29 mouse cellular contexts compared by ENCODE assay signal in the genomic region with DNA sequence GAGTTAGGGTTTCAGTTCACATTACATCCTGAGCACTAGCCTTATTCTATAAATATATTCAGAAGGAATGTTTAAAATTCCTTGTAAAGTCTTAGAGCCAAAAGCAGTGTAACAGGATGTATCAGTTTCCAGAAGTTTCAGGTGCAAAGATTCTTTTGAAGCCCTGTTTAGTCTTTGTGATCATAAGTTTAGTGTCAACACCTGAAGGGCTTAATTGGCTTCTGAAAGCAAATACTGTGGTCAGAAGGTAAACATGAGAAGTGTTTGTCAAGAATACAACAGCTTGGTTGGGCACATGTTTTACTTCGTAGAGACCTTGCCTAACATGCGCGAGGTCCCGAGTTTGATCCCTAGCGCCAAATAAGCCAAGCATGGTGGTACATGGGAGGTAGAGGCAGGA. TPM values are rescaled to one million over a fixed set of nuclear protein-coding genes. Genes with fewer than 3 reads are reported as not detected.
A peak's percentile ranks its signal among the peaks of the same experiment; 100 is the strongest.
DNase-seq lines count a peak whose midpoint lies in the region; ATAC-seq and TF ChIP-seq lines count a peak whose summit lies in the region.
"Had no signal": no experiment of that assay in that cellular context is flagged by ENCODE, and none has a peak within 500 bp of the region (broad histone marks: within the 10 kb centered on the region; RNA-seq: fewer than 3 reads in every experiment).

No protein-coding gene starts in this region.

- TF ChIP-seq EP300 in lung, postnatal 0 days (IDR thresholded peaks at IDR 0.05): peak; percentile 86

- H3K27ac ChIP-seq in heart, embryonic 12.5 days (ENCODE audit: poor library complexity, severe bottlenecking): no peak overlapping the region
- no peak overlapping the region for H3K27ac ChIP-seq in liver, embryonic 15.5 days (replicated peaks)
- H3K27ac ChIP-seq in lung, postnatal 0 days (ENCODE audit: low read length): no peak overlapping the region
- H3K27ac ChIP-seq in midbrain, embryonic 11.5 days (ENCODE audit: low read depth, low read length): no peak overlapping the region
- H3K27ac ChIP-seq in midbrain, embryonic 14.5 days (replicated peaks; ENCODE audit: low read depth, low read length): no peak overlapping the region
- H3K27ac ChIP-seq: embryonic facial prominence, embryonic 12.5 days; forebrain, embryonic 12.5 days; forebrain, embryonic 15.5 days; heart, embryonic 15.5 days; hindbrain, embryonic 10.5 days; hindbrain, embryonic 13.5 days had no signal

- ATAC-seq in heart, embryonic 12.5 days (ENCODE audit: insufficient number of reproducible peaks, low FRiP score): no peak
- ATAC-seq in liver, embryonic 15.5 days (ENCODE audit: insufficient read depth): no peak
- ATAC-seq in lung, postnatal 0 days: peak; percentile 5; the same call in 1 of the 2 replicates
- ATAC-seq in midbrain, embryonic 11.5 days (ENCODE audit: low FRiP score): no peak
- no peak for ATAC-seq in midbrain, embryonic 14.5 days (ENCODE audit: low FRiP score, low TSS enrichment)
- ATAC-seq: forebrain, embryonic 15.5 days; hindbrain, embryonic 16.5 days; Patski had no signal

- no peaks in the 10 kb centered on the region for H3K27me3 ChIP-seq in heart, embryonic 12.5 days (replicated peaks)
- H3K27me3 ChIP-seq in liver, embryonic 15.5 days: peaks cover 19% of the 10 kb centered on the region
- no peaks in the 10 kb centered on the region for H3K27me3 ChIP-seq in lung, postnatal 0 days (replicated peaks; ENCODE audit: insufficient read depth, low read length)
- H3K27me3 ChIP-seq in midbrain, embryonic 11.5 days (ENCODE audit: control insufficient read depth, insufficient read depth, low read length): no peaks in the 10 kb centered on the region
- no peaks in the 10 kb centered on the region for H3K27me3 ChIP-seq in midbrain, embryonic 14.5 days (ENCODE audit: control insufficient read depth, insufficient read depth, low read length)
- H3K27me3 ChIP-seq: CH12.LX; embryonic facial prominence, embryonic 12.5 days; forebrain, embryonic 12.5 days; forebrain, embryonic 15.5 days; heart, embryonic 15.5 days; hindbrain, embryonic 13.5 days; Patski had no signal

- 0 out of 2 replicates have a peak, but pooled peaks cover 4% of the 10 kb centered on the region for H3K4me1 ChIP-seq in heart, embryonic 12.5 days (replicated peaks)
- H3K4me1 ChIP-seq in liver, embryonic 15.5 days (replicated peaks): peaks cover 9% of the 10 kb centered on the region; the same call in 1 of the 2 replicates
- H3K4me1 ChIP-seq in lung, postnatal 0 days (ENCODE audit: insufficient read depth, low read depth, low read length): no peaks in the 10 kb centered on the region
- peaks cover 4% of the 10 kb centered on the region; the same call in 1 of the 2 replicates for H3K4me1 ChIP-seq in midbrain, embryonic 11.5 days (ENCODE audit: control insufficient read depth, insufficient read depth, low read length)
- H3K4me1 ChIP-seq in midbrain, embryonic 14.5 days (ENCODE audit: control insufficient read depth, insufficient read depth, low read length): 0 out of 2 replicates have a peak, but pooled peaks cover 5% of the 10 kb centered on the region

- no peak overlapping the region for H3K4me3 ChIP-seq in heart, embryonic 12.5 days
- H3K4me3 ChIP-seq in liver, embryonic 15.5 days (replicated peaks): no peak overlapping the region
- no peak overlapping the region for H3K4me3 ChIP-seq in lung, postnatal 0 days (ENCODE audit: low read depth, low read length)
- H3K4me3 ChIP-seq in midbrain, embryonic 11.5 days (ENCODE audit: low read depth, low read length): no peak overlapping the region
- no peak overlapping the region for H3K4me3 ChIP-seq in midbrain, embryonic 14.5 days (replicated peaks; ENCODE audit: low read depth, low read length)
- H3K4me3 ChIP-seq: embryonic facial prominence, embryonic 12.5 days; erythroblast, embryonic 14.5 days; forebrain, embryonic 12.5 days; forebrain, embryonic 15.5 days; heart, embryonic 15.5 days; hindbrain, embryonic 13.5 days had no signal

- peak; percentile 1 for DNase-seq in heart, adult 11 months
- no peak for DNase-seq in liver
- DNase-seq in lung, postnatal 0 days (ENCODE audit: low spot score): peak; percentile 76
- no peak for DNase-seq in lung, postnatal 10 days
- DNase-seq in midbrain, embryonic 11.5 days (ENCODE audit: low spot score, missing footprints): peak; percentile 47
- DNase-seq in midbrain, embryonic 14.5 days: no peak
- DNase-seq: adrenal gland, postnatal 10 days; adrenal gland, postnatal 36 days; B cell, adult 2 months; cerebellum, adult 18-20 months; cerebellum, adult 9-10 months; cerebellum, postnatal 14 days; gastrocnemius, postnatal 36 days; heart, postnatal 10 days; heart, postnatal 36 days had no signal

- WGBS in heart, embryonic 12.5 days: 92% methylated on average over 5 of the region's 5 CpGs
- 88% methylated on average over 5 of the region's 5 CpGs for WGBS in liver, embryonic 15.5 days (ENCODE audit: insufficient replicate concordance)
- 68% methylated on average over 5 of the region's 5 CpGs for WGBS in lung, postnatal 0 days
- 92% methylated on average over 5 of the region's 5 CpGs for WGBS in midbrain, embryonic 11.5 days
- 95% methylated on average over 5 of the region's 5 CpGs for WGBS in midbrain, embryonic 14.5 days

- no peak overlapping the region for H3K9ac ChIP-seq in heart, embryonic 12.5 days
- no peak overlapping the region for H3K9ac ChIP-seq in liver, embryonic 15.5 days
- no peak overlapping the region for H3K9ac ChIP-seq in lung, postnatal 0 days (replicated peaks; ENCODE audit: low read depth)
- no peak overlapping the region for H3K9ac ChIP-seq in midbrain, embryonic 11.5 days (ENCODE audit: low read length)
- H3K9ac ChIP-seq in midbrain, embryonic 14.5 days (replicated peaks; ENCODE audit: low read length): no peak overlapping the region
- H3K9ac ChIP-seq: embryonic facial prominence, embryonic 12.5 days; forebrain, embryonic 12.5 days; forebrain, embryonic 15.5 days; heart, embryonic 15.5 days; hindbrain, embryonic 13.5 days had no signal

- TF ChIP-seq CTCF in lung, postnatal 0 days (IDR thresholded peaks at IDR 0.05): no peak

- peaks cover 9% of the 10 kb centered on the region for H3K36me3 ChIP-seq in heart, embryonic 12.5 days
- H3K36me3 ChIP-seq in liver, embryonic 15.5 days (replicated peaks): 0 out of 2 replicates have a peak, but pooled peaks cover 5% of the 10 kb centered on the region
- no peaks in the 10 kb centered on the region for H3K36me3 ChIP-seq in lung, postnatal 0 days (ENCODE audit: insufficient read depth, low read length)
- 0 out of 2 replicates have a peak, but pooled peaks cover 2% of the 10 kb centered on the region for H3K36me3 ChIP-seq in midbrain, embryonic 11.5 days (ENCODE audit: control insufficient read depth, insufficient read depth, low read length)
- 0 out of 2 replicates have a peak, but pooled peaks cover 4% of the 10 kb centered on the region for H3K36me3 ChIP-seq in midbrain, embryonic 14.5 days (ENCODE audit: control insufficient read depth, insufficient read depth, low read length)
- H3K36me3 ChIP-seq: G1E had no signal

- H3K9me3 ChIP-seq in heart, embryonic 12.5 days (replicated peaks): peaks cover 4% of the 10 kb centered on the region; the same call in 1 of the 2 replicates
- H3K9me3 ChIP-seq in liver, embryonic 15.5 days (replicated peaks): no peaks in the 10 kb centered on the region
- no peaks in the 10 kb centered on the region for H3K9me3 ChIP-seq in lung, postnatal 0 days (ENCODE audit: low read length)
- no peaks in the 10 kb centered on the region for H3K9me3 ChIP-seq in midbrain, embryonic 11.5 days (ENCODE audit: control insufficient read depth, low read length)
- H3K9me3 ChIP-seq in midbrain, embryonic 14.5 days (ENCODE audit: control insufficient read depth, low read length): no peaks in the 10 kb centered on the region
- H3K9me3 ChIP-seq: forebrain, embryonic 12.5 days; forebrain, embryonic 15.5 days; heart, embryonic 15.5 days; hindbrain, embryonic 13.5 days had no signal

- no peak overlapping the region for H3K4me2 ChIP-seq in heart, embryonic 12.5 days
- peak overlapping the region; percentile 16; the same call in 1 of the 2 replicates for H3K4me2 ChIP-seq in liver, embryonic 15.5 days
- H3K4me2 ChIP-seq in lung, postnatal 0 days (replicated peaks; ENCODE audit: low read depth, low read length): no peak overlapping the region
- H3K4me2 ChIP-seq in midbrain, embryonic 11.5 days: no peak overlapping the region
- no peak overlapping the region for H3K4me2 ChIP-seq in midbrain, embryonic 14.5 days (ENCODE audit: low read length)
- H3K4me2 ChIP-seq: embryonic facial prominence, embryonic 12.5 days; forebrain, embryonic 12.5 days; forebrain, embryonic 15.5 days; heart, embryonic 11.5 days; hindbrain, embryonic 13.5 days had no signal

RNA-seq across cellular contexts. Expression of a gene that starts 1.7 kb away (rescaled TPM):
- 2.7 and 3.7 TPM in 2 replicates for polyA plus RNA-seq in heart, embryonic 12.5 days (2016; fragmentation: Nextera tagmentation; extraction: Ambion mirVana)
- 2.6 and 3.0 TPM in 2 replicates for polyA plus RNA-seq in liver, embryonic 15.5 days (2015; fragmentation: Nextera tagmentation; extraction: Ambion mirVana)
- polyA plus RNA-seq in lung, postnatal 0 days (2015; fragmentation: Nextera tagmentation; extraction: Ambion mirVana): 3.1 and 3.7 TPM in 2 replicates
- 4.2 and 4.5 TPM in 2 replicates for polyA plus RNA-seq in midbrain, embryonic 11.5 days (2014; fragmentation: Nextera tagmentation; extraction: Ambion mirVana)
- polyA plus RNA-seq in midbrain, embryonic 14.5 days (2014; fragmentation: Nextera tagmentation; extraction: Ambion mirVana): 1.5 and 2.1 TPM in 2 replicates
- polyA plus RNA-seq: G1E had no signal

RNA-seq across cellular contexts. Expression of a gene that starts 31.8 kb away (rescaled TPM):
- 237 and 247 TPM in 2 replicates for polyA plus RNA-seq in heart, embryonic 12.5 days (2016; fragmentation: Nextera tagmentation; extraction: Ambion mirVana)
- polyA plus RNA-seq in liver, embryonic 15.5 days (2015; fragmentation: Nextera tagmentation; extraction: Ambion mirVana): 135 and 138 TPM in 2 replicates
- 176 and 181 TPM in 2 replicates for polyA plus RNA-seq in lung, postnatal 0 days (2015; fragmentation: Nextera tagmentation; extraction: Ambion mirVana)
- 332 and 341 TPM in 2 replicates for polyA plus RNA-seq in midbrain, embryonic 11.5 days (2014; fragmentation: Nextera tagmentation; extraction: Ambion mirVana)
- 273 and 276 TPM in 2 replicates for polyA plus RNA-seq in midbrain, embryonic 14.5 days (2014; fragmentation: Nextera tagmentation; extraction: Ambion mirVana)

RNA-seq across cellular contexts. Expression of a gene that starts 32.0 kb away (rescaled TPM):
- 0.35 and 0.38 TPM in 2 replicates for polyA plus RNA-seq in heart, embryonic 12.5 days (2016; fragmentation: Nextera tagmentation; extraction: Ambion mirVana)
- 0.31 and 0.41 TPM in 2 replicates for polyA plus RNA-seq in liver, embryonic 15.5 days (2015; fragmentation: Nextera tagmentation; extraction: Ambion mirVana)
- 0.74 and 0.75 TPM in 2 replicates for polyA plus RNA-seq in lung, postnatal 0 days (2015; fragmentation: Nextera tagmentation; extraction: Ambion mirVana)
- 0.79 and 0.81 TPM in 2 replicates for polyA plus RNA-seq in midbrain, embryonic 11.5 days (2014; fragmentation: Nextera tagmentation; extraction: Ambion mirVana)
- 0.58 and 0.81 TPM in 2 replicates for polyA plus RNA-seq in midbrain, embryonic 14.5 days (2014; fragmentation: Nextera tagmentation; extraction: Ambion mirVana)
- polyA plus RNA-seq: erythroblast, embryonic 14.5 days; G1E had no signal

RNA-seq across cellular contexts. Expression of a gene that starts 55.2 kb away (rescaled TPM):
- 36.0 and 37.1 TPM in 2 replicates for polyA plus RNA-seq in heart, embryonic 12.5 days (2016; fragmentation: Nextera tagmentation; extraction: Ambion mirVana)
- polyA plus RNA-seq in liver, embryonic 15.5 days (2015; fragmentation: Nextera tagmentation; extraction: Ambion mirVana): 8.3 and 8.8 TPM in 2 replicates
- 13.6 and 16.6 TPM in 2 replicates for polyA plus RNA-seq in lung, postnatal 0 days (2015; fragmentation: Nextera tagmentation; extraction: Ambion mirVana)
- polyA plus RNA-seq in midbrain, embryonic 11.5 days (2014; fragmentation: Nextera tagmentation; extraction: Ambion mirVana): 64.5 and 72.6 TPM in 2 replicates
- polyA plus RNA-seq in midbrain, embryonic 14.5 days (2014; fragmentation: Nextera tagmentation; extraction: Ambion mirVana): 40.2 and 62.3 TPM in 2 replicates

Comparison
In these comparisons a context has a peak if more than half of its experiments do, and no peak if none do; other contexts are left out.
1. DNase-seq: peak in heart, adult 11 months (single experiment), lung, postnatal 0 days (single experiment) and midbrain, embryonic 11.5 days (single experiment); none in liver (single experiment), lung, postnatal 10 days (single experiment) and midbrain, embryonic 14.5 days (single experiment).